Mouse (Mus musculus): Measurements from ENCODE around the gene Akap12.

Gene Akap12

DNA sequence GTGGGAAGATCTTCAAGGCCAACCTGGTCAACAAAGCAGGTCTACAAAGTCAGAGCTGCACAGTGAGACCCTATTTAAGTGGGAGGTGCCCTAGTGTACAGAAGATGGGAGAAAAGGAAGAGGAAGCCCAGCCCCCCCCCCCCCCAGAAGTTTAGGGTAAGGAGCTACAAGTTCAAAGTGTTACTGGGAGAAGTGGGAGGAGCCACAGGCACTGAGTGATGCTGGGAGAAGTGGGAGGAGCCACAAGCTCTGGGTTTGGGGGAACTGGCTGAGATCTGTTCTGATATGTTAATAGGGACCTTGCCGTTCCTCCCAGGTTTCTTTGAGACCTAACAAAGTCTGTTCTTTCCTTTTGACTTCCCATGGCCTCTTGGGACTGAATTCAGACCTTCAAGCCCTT lies 18.6 kb downstream of the Akap12 start:
- no peak for DNase-seq (ENCODE audit: low spot score)

DNA sequence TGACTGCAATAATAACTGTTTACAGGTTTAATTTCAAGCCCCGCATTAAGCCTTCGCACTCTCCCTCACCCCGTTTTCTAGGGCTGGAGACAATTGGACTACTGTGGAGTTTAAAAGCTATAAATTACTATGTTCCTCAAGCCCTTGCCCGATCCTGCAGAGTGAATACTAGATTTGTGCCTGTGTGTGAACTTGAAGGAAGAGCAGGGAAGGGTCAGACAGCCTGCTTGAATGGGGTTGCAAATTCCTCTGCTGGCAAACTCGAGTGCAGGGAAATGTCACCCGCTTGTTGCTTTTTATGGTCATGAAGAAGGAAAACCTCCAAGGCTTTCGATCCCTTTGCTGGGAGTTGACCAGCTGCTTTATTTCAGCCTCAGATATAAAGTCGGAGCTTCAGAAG lies 19.6 kb downstream of the Akap12 start:
- no peak for DNase-seq (ENCODE audit: low spot score)

DNA sequence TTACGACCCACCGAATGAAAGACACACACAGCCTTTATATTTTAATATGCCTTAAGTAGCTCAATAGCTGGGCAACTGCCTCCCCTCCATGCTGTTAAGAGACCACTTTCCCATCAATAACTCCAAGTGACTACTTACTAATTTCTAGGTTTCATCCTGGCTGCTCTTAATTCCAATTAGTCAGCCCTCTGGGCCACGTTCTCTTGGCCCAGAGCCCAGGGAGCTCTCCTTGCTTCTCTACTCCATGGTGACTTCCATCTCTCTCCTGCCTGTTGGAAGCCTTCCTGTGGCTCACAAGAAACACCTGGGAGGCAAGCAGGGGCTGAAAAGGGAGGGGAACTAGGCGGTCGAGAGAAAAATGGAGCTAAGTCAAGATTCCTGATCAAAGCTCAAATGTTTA lies 23.0 kb downstream of the Akap12 start:
- no peak for DNase-seq (ENCODE audit: low spot score)

DNA sequence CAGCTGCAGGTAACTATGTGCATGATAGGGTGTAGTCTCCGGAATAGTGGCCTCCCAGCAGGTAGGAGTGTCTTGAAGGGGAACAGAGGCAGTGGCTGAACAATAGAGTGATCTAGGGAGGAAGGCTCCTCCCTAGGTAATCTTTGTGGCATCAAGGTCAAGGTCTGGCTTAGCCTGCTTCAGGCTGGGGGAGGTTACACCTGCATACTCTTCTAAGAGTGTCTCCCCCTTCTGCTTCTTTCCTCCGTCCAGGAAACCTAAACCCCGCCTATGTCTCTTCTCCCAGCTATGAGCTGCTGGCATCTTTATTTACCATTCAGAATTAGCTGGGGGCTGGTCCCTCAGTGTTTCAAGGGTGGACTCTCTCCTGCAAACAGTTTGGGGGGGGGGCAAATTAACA lies 23.5 kb downstream of the Akap12 start:
- no peak for DNase-seq (ENCODE audit: low spot score)

DNA sequence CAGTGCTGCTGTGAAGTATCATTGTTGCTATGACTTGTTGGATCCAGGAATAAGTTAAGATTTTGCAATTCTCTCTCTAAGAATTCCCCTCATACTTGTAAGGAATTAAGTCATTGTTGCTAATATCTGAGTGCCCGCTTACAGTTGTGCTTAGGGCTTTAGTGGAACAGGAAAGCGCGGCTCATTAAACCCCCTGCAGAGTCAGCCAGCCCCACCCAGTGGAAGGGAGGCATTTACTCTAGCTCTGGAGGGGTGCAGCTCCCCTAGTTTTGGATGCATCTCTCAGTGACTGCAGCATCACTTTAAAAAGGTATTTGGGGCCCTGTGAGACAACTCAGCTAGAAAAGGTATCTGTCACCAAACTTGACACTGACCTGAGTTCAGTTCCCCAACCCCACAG lies 24.0 kb downstream of the Akap12 start:
- no peak for DNase-seq (ENCODE audit: low spot score)

DNA sequence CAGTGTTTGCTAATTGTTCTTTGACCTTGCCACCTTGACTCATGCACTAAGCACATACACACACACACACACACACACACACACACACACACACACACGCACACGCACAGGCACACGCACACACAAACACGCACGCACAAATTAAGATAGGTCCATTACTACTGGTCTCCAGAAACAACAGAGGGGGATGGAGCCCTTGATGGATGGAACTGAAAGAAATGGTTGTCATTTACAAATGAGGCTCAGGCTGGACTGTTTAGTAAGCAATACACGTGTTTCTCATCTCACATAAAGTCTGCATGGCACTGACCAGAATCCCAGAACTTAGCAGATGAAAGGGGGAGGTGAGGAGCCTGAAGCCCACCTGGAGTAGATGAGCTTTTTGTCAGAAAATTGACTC lies 24.4 kb downstream of the Akap12 start:
- DNase-seq (ENCODE audit: low spot score), result no peak

DNA sequence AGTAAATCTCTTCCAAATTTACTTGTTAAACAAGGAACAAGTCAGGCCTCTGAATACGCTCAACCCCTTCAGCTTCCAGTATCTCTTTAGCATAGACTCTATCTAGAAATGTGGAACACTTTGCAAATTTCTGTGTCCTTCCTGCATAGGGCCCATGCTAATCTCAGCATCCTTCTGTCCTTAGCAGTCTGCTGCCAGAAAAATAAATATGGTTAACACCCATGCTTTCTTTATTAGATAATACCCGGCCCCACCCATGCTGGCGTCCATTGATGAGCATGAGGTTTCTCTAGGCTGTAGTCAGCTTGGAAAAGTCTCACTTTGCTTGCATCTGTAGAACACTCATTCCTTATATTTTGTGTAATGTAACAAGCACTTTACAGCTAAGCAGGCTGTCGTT lies 27.2 kb downstream of the Akap12 start:
- no peak for DNase-seq (ENCODE audit: low spot score)

DNA sequence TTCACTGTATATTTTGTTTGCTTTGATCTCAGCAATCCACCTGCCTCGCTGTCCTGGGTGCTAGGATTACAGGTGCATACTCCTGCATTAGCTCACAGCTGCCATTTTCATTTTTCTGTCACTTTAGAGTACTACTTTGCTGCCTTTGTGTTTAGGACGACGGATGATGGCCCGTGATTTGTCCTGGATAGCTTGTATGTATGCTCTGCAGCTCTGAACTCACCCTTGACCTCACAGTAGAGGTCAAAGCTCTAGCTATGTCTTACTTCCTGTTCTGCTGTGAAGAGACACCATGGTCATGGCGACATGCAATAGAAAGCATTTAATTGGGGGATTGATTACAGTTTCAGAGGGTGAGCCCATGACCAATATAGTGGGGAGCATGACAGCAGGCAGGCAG lies 37.4 kb downstream of the Akap12 start:
- DNase-seq (ENCODE audit: low spot score), result no peak

DNA sequence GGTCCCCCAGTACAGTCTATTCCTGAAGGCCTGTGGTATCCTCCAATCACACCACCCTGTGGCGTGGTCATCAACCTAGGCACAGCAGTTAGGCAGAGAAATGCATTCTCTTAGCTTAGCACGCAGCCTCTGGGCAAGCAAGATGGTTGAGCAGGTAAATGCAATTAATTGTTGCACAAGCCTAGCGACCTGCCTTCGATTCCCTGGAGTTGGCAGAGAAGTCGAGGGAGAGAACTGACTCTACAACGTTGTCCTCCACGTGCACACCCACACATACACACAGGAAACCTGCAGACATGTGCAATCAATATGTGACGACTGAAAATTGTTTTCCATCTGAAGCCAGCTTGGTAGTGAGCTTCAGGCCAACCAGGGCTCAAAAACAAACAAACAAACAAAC lies 57.7 kb downstream of the Akap12 start:
- no peak for DNase-seq (ENCODE audit: low spot score)

DNA sequence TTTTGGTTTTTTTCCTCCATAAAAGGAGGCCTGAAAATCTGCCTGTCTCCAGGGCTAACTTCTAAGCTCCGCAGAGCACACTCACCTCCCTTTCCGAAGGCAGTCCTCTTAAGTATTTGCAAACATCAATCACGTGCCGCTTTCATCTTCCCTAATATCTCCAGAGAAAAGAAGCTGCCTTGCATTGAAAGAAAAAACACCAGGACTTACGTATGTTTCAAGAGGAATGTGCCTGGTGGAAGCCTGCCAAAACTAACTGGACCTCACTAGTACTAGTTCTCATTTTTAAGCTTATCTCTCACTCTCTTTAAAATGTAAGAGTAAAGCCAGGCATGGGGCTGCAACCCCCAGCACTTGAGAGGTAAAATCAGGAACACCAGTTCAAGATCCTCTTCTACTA lies 59.4 kb downstream of the Akap12 start:
- no peak for DNase-seq (ENCODE audit: low spot score)

DNA sequence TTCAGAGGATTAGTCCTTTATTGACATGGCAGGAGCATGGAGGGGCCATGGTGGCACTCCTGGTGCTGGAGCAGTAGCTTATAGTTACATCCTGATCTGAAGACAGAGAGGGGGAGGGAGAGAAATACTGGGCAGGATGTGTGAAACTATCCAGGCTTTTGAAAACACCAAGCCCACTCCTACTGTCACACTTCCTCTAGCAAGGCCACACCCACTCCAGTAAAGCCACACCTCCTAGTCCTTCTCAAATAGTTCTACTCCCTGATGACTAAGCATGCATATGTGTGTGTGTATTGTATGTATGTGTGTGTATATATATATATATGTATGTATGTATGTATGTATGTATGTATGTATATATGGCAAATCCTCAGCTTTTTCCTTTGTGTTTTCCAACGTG lies 61.5 kb downstream of the Akap12 start:
- no peak for DNase-seq (ENCODE audit: low spot score)

DNA sequence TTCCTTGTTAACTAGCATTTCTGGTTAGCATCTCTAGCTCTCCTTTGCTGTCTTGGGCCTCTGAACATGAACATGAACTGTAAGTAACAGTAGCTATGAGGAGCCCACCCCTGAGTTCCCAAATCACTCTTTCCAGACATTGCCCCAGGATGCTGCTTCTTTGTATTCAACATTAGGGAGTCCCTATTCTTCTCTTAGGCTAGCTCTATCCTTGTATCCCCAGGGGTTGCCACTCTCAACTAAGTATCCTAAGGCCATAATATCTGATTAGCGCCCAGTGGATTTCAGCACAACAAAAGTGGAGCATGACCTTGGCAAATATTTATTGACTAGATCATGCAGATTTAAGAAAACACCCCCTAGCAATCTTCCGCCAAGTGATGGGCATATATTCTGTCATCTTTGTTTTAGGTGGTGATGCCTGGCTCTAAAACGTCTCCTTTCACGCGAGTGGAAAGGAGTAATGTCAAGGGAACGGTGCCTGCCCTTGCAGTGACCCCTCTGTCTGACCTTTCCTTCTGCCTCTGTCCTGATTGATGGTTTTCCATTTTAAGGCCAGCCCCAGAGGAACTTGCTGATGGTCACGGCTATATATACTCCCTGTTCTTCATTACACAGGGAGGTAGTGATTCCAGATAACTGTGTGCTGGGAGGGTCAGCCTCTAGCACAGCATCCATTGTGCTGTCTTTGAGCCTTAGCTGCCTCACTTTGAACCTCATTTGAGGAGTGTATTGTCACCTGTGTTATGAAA lies 66.2 kb downstream of the Akap12 start:
- no peak for DNase-seq (ENCODE audit: low spot score)

DNA sequence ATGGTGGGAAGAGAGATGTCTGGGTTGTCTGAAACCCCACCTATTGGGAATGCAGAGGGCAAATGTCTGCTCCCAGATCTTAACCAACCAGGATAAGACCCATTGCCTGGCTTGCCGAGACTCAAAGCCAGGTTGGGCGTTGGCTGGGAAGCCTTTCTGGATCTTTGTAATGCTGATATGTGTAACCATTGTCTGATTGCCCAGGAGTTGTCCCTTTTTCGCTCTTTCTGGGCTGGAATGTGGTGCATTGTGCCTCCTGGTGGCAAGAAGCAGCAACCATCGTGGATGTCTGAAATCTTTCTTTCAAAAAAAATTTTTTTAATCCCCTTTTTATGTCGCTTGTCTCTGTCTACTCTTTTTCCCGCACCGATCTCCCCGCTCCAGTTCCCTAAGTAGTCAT lies 67.1 kb downstream of the Akap12 start:
- no peak for DNase-seq (ENCODE audit: low spot score)

DNA sequence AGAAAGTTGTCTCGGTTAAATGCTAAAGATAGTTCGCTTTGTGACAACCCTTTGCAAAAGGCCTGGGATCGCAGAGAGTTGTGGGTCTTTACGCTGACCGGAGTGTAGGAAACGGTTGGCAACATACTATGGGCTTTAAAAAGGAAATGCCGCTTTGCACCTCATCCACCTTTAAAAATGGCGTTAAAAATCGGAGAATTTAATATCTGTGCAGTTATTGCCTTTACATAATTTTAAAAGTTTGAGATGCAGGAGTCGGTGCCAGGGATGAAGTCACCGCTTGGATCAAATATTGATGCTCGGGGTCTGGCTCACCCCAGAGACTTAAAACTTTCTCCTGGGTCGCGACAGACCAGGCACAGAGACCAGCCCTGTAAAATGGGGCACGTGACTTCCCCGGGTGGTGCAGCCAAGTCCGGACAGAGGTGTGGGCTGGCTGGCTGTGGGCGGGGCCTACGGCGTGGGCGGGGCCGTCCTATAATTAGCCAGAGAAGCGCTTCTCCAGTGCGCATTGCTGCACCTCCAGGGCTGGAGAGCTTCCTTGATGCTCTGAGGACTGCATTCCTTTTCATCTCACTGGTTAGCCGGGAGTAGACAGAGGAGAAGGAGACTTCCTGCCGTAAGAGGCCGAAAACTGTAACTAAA lies 68.0 kb downstream of the Akap12 start:
- DNase-seq (ENCODE audit: low spot score), result no peak

DNA sequence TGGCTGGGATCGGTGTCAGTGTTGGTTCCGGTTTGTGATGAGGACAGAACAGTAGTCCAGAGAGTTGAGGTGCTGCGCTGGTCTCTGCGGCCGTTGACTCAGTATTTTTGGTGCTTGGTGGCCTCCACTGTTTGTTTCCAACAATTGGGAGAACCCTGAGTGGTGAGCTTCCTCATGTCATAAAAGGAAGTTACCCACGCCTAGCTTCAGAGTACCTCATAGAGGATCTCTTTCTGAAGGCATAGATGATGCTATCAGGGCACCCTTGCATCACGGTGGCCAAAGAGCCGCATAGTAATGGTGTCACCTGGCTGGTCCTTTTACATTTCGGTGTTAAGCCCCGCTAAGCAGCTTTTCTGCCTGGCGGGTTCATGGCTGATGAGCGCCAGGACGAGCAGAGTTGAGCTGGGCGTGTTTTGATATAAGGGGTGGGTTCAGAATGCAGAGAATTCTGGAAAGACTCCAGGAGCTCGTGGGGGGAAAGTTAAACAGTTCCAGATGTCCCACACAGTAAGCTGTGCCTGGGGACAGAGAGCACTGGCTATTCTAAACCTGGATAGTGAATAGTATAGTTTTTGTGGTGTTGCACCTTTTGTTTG lies 72.8 kb downstream of the Akap12 start:
- DNase-seq (ENCODE audit: low spot score), result no peak

DNA sequence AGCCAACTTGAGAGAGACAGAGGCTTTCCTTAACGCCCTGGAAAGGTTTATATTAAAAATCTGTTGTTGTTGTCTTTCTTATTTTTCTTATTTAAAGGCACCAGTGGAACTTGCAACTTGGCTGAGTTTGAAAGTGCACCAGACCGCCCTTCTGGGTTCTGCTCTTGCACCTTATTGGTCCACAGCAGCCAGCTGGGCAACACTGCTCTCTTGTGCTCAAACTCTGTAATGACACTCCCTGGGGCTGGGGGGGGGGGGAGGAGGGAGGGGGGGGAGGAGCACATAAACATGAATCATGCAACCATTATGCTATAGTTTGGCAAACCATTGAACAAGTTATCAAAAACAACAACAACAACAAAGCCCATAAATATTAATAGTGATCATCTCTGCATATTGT lies 75.2 kb downstream of the Akap12 start:
- DNase-seq (ENCODE audit: low spot score), result no peak

DNA sequence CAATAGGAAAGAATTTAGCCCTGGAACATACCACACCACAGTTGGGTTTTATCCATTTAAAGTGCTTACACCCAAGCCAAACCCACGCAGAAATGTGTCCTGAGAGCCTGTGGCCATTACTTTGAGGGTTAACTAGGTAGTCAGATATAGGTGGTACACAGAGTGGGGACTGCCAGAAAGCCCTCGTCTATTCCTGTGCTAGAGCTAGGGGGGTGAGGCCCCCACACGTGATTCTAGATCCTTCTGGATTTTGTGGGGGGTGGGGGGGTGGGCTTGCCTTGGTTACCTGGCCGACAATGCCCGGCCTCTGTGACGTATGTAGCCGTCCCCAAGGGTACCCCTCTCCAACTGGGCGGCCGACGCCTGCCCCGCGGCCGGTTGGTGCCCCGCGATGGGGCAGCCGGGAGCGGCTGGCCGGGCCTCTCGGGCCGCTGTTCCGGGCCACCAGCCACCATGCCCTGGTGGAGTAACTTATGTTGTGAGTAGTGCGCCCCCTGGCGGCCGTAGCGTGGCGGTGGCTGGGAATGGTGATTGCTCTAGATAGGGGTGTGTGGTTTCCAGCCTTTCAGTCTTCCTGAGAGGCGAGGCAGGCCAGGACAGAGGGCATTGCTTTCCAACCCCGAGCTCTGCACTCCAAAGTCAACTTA lies 80.4 kb downstream of the Akap12 start:
- DNase-seq (ENCODE audit: low spot score), result peak; percentile 90

DNA sequence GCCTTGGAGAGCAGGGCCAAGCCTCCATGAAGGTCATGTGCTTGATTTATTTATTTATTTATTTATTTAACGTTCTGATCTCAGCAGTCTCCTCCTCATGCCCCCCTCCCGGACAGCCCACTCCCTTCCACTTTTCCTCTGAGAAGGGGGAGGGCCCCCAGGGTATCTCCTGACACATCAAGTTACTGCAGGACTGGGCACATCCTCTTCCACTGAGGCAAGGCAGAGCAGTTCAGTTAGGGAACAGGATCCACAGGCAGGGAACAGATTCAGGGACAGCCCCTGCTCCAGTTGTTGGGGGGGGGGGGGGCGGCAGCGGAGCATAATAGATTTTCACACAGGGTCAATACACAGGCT lies 80.9 kb downstream of the Akap12 start:
- DNase-seq (ENCODE audit: low spot score), result no peak

DNA sequence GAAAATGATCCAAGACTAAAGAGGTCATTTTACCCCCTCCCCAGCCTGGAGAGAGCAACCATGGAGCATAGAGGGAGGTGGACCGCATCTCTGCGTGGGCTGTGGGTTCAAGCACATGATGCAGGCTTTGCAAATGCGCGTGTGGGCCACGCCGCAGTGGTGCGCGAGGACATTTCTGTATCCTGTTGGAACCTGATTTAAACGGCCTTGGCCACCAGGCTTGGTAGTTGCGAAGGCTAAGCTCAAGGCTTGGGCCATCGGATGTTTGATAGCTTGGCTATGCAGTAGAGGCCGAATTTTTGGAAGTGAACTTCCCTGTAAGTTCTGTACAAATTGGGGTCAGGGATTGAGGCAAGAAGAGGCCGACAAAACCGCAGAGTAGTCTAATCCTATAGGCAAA lies 81.4 kb downstream of the Akap12 start:
- DNase-seq (ENCODE audit: low spot score), result no peak

DNA sequence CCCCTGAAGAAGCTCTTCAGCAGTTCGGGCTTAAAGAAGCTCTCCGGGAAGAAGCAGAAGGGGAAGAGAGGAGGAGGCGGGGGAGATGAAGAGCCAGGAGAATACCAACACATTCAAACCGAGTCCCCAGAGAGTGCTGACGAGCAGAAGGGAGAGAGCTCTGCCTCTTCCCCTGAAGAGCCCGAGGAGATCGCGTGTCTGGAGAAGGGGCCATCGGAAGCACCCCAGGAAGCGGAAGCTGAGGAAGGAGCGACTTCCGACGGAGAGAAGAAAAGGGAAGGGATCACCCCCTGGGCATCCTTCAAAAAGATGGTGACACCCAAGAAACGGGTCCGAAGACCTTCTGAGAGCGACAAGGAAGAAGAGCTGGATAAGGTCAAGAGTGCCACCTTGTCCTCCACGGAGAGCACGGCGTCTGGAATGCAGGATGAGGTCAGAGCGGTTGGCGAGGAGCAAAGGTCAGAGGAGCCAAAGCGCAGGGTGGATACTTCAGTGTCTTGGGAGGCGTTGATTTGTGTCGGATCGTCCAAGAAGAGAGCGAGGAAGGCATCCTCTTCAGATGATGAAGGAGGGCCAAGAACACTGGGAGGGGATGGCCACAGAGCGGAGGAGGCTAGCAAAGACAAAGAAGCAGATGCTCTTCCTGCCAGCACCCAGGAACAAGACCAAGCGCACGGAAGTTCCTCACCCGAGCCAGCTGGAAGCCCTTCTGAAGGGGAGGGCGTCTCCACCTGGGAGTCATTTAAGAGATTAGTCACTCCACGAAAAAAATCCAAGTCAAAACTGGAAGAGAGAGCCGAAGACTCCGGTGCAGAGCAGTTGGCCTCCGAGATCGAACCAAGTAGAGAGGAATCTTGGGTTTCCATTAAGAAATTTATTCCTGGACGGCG lies 88.4 kb downstream of the Akap12 start:
- DNase-seq (ENCODE audit: low spot score), result no peak

DNA sequence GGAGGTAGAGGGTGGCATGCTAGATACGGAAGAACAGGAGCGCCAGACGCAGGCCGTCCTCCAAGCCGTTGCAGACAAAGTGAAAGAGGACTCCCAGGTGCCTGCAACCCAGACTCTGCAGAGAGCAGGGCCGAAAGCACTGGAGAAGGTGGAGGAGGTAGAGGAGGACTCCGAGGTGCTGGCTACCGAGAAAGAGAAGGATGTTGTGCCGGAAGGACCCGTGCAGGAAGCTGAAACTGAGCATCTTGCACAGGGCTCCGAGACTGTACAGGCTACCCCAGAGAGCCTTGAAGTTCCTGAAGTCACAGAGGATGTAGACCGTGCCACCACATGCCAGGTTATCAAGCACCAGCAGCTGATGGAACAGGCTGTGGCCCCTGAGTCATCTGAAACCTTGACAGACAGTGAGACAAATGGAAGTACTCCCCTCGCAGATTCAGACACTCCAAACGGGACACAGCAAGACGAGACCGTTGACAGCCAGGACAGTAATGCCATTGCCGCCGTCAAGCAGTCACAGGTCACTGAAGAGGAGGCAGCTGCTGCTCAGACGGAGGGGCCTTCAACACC lies 89.8 kb downstream of the Akap12 start:
- DNase-seq (ENCODE audit: low spot score), result no peak

DNA sequence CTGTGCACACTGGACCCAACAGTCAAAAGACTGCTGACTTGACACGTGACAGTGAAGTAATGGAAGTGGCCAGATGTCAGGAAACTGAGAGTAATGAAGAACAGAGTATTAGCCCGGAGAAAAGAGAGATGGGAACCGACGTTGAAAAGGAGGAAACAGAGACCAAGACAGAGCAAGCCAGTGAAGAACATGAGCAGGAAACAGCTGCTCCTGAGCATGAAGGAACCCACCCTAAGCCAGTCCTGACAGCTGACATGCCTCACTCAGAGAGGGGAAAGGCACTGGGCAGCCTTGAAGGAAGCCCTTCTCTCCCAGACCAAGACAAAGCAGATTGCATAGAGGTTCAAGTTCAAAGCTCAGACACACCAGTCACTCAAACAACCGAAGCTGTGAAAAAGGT lies 90.5 kb downstream of the Akap12 start:
- no peak for DNase-seq (ENCODE audit: low spot score)

All from layer of hippocampus, adult 9-10 months (tissue).